Mouse (Mus musculus) midbrain, embryonic 11.5 days (tissue): ENCODE measurements around the gene Tefm. TPM values are rescaled to one million over a fixed set of nuclear protein-coding genes. Genes with fewer than 3 reads are reported as not detected.
A peak's percentile ranks its signal among the peaks of the same experiment; 100 is the strongest.

ENCODE experiments used
- ATAC-seq: fragments of 200-750 bp; cut with Nextera tagmentation; 2 replicates; pipeline ENCODE4 v1.8.0; 2017; ENCODE audit warnings: moderate TSS enrichment, moderate library complexity; ENCODE audit not compliant: low FRiP score
- DNase-seq: peaks from one replicate; pipeline ENCODE4 v3.0.0; 2015; ENCODE audit warnings: low spot score; ENCODE audit errors: missing footprints
- H3K27ac ChIP-seq: fragments of 300-500 bp; sonication (generic); 2 replicates; pipeline ENCODE4 v1.5.1; 2014; ENCODE audit warnings: low read depth, low read length
- H3K27me3 ChIP-seq: fragments of 300-500 bp; sonication (generic); 2 replicates; pipeline ENCODE4 v1.6.1; 2014; ENCODE audit warnings: mild to moderate bottlenecking, low read length, moderate library complexity, mixed read lengths; ENCODE audit not compliant: control insufficient read depth, insufficient read depth
- H3K36me3 ChIP-seq: fragments of 300-500 bp; sonication (generic); 2 replicates; pipeline ENCODE4 v1.6.1; 2014; ENCODE audit warnings: mild to moderate bottlenecking, low read length, moderate library complexity, mixed read lengths; ENCODE audit not compliant: control insufficient read depth, insufficient read depth
- H3K4me1 ChIP-seq: fragments of 300-500 bp; sonication (generic); 2 replicates; pipeline ENCODE4 v1.6.1; 2014; ENCODE audit warnings: low read length; ENCODE audit not compliant: control insufficient read depth, insufficient read depth
- H3K4me2 ChIP-seq: fragments of 300-500 bp; sonication (generic); 2 replicates; pipeline ENCODE4 v1.6.1; 2014; ENCODE audit warnings: mild to moderate bottlenecking, moderate library complexity
- H3K4me3 ChIP-seq: fragments of 300-500 bp; sonication (generic); 2 replicates; pipeline ENCODE4 v1.5.1; 2014; ENCODE audit warnings: low read depth, low read length
- H3K9ac ChIP-seq: fragments of 300-500 bp; sonication (generic); 2 replicates; pipeline ENCODE4 v1.6.1; 2014; ENCODE audit warnings: low read length
- H3K9me3 ChIP-seq: fragments of 300-500 bp; sonication (generic); 2 replicates; pipeline ENCODE4 v1.6.1; 2016; ENCODE audit warnings: low read length; ENCODE audit not compliant: control insufficient read depth
- WGBS: fragments of 180-500 bp; shearing (Covaris S2); extraction: QIAGEN DNeasy Blood & Tissue Kit; methylation state at CpG from one replicate; pipeline ENCODE4 v1.1.7; 2014; 5-methylcytosine and 5-hydroxymethylcytosine counted together
- polyA plus RNA-seq: library from polyadenylated mRNA; unstranded; fragments of >200 nt; fragmentation: Nextera tagmentation; extraction: Ambion mirVana; gene quantifications from 2 replicates; pipeline ENCODE4 v1.2.1, GENCODE M21; 2014

The Tefm gene
- polyA plus RNA-seq, 1 experiment from 2014 or later: 30.3 TPM

DNA sequence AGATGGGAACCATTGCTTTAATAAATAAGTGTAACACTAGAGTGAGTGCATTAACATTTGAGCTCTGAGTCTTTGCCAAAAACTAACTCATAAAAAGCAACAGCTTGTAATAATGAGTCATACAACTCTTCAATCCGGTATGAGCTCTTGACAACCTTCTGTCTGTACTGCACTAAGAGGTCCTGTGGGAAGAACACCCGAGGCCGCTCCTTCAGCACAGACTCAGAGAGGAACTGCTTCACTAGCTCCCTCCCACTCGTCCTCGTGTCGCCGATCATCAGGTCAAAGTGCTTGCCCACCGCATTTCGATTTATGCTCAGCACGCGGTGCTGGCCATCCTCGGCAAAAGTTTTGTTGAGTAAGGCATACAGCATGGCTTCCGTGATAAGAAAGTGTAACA lies 5.2 kb downstream of the Tefm start:
- H3K4me2 ChIP-seq: no peak overlapping the region
- H3K36me3 ChIP-seq: peaks cover 7% of the 10 kb centered on the region; the same call in 1 of the 2 replicates
- no peak overlapping the region for H3K9ac ChIP-seq
- DNase-seq: no peak
- no peaks in the 10 kb centered on the region for H3K27me3 ChIP-seq
- no peak overlapping the region for H3K4me3 ChIP-seq
- no peak overlapping the region for H3K27ac ChIP-seq
- H3K9me3 ChIP-seq: no peaks in the 10 kb centered on the region
- no peak for ATAC-seq
- peaks cover 3% of the 10 kb centered on the region; the same call in 1 of the 2 replicates for H3K4me1 ChIP-seq
- 96% methylated on average over 13 of the region's 13 CpGs for WGBS

DNA sequence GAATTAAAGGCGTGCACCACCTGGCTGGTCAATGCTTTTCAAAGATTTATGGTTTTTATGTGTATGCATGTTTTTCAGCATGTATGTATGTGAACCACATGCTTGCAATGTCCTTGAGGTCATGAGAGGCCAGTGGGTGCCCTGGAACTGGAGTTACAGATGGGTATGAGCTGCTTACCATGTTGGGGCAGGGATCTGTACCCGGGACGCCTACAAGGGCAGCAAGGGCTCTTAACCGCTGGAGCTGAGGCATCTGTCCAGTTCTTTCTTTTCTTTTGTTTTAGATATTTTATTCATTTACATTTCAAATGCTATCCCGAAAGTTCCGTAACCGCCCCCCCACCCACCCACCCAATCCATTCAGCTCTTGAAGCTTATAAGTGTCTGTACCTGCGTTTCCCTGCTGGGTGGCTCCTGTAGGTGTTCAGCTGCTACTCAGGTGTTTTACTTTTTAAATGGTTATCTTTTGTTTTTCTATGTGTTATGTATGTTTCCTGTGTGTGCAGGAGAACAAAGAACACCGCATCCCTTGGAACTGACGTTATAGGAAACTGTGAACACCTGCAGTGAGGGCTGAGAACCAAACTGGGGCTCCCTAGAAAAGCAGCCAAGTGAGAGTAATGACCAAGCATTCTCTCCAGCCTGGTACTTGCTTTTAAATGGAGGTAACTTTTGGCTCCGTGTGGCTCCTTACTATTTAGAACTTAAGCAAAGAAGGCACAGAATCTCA lies 5.9 kb downstream of the Tefm start:
- H3K4me1 ChIP-seq: peaks cover 3% of the 10 kb centered on the region; the same call in 1 of the 2 replicates
- no peaks in the 10 kb centered on the region for H3K9me3 ChIP-seq
- no peak for DNase-seq
- H3K36me3 ChIP-seq: peaks cover 7% of the 10 kb centered on the region; the same call in 1 of the 2 replicates
- no peak overlapping the region for H3K4me3 ChIP-seq
- no peak overlapping the region for H3K9ac ChIP-seq
- no peak overlapping the region for H3K4me2 ChIP-seq
- ATAC-seq: no peak
- 91% methylated on average over 11 of the region's 11 CpGs for WGBS
- H3K27me3 ChIP-seq: no peaks in the 10 kb centered on the region
- H3K27ac ChIP-seq: no peak overlapping the region

DNA sequence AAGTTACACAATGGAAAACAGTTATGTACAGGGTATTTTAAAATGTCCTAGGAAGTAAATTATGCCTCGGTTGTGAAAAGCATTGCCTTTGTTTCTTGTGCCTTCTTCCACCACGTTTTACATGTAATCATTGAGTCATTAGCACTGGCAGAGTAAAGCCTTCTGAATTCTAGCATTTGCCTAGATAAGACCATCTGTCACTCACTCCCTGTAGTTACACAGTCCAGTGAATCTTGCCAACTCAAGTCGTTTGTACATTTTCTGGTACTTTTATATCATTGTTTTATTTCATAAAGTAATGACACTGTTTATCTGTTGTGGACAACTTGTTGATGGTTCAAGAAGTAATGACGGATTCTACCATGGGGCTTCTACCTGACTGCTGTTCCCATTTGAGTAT lies 7.2 kb downstream of the Tefm start:
- no peak overlapping the region for H3K27ac ChIP-seq
- H3K36me3 ChIP-seq: peaks cover 7% of the 10 kb centered on the region; the same call in 1 of the 2 replicates
- H3K27me3 ChIP-seq: no peaks in the 10 kb centered on the region
- H3K9me3 ChIP-seq: no peaks in the 10 kb centered on the region
- WGBS: 79% methylated on average over 4 of the region's 4 CpGs
- H3K4me1 ChIP-seq: no peaks in the 10 kb centered on the region
- H3K9ac ChIP-seq: no peak overlapping the region
- no peak for DNase-seq
- no peak overlapping the region for H3K4me2 ChIP-seq
- no peak for ATAC-seq
- H3K4me3 ChIP-seq: no peak overlapping the region

DNA sequence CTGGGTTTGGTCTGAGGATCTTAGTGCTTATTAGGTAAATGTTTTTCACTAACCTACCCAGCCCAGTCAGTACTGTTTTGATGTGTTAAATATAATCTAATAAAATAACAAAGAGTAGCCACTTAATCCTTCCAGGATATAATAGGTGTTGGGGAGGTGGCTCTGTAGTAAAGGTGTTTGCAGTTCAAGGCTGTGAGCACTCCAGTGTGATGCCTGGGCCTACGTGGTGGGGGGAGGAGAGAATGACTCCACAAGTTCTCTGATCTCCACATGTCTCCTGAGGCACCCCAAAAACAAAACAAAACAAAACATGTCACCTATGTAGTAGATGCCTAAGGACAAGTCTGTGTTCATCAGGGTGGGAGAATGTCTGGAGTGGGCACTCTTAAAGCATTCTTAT lies 9.9 kb downstream of the Tefm start:
- H3K9me3 ChIP-seq: no peaks in the 10 kb centered on the region
- ATAC-seq (no peak), DNase-seq (no peak)
- H3K4me2 ChIP-seq: no peak overlapping the region
- H3K36me3 ChIP-seq: peaks cover 6% of the 10 kb centered on the region; the same call in 1 of the 2 replicates
- WGBS: 64% methylated on average over 1 of the region's 1 CpGs
- H3K4me1 ChIP-seq: no peaks in the 10 kb centered on the region
- H3K27ac ChIP-seq: no peak overlapping the region
- no peaks in the 10 kb centered on the region for H3K27me3 ChIP-seq
- H3K9ac ChIP-seq: no peak overlapping the region
- H3K4me3 ChIP-seq: no peak overlapping the region

DNA sequence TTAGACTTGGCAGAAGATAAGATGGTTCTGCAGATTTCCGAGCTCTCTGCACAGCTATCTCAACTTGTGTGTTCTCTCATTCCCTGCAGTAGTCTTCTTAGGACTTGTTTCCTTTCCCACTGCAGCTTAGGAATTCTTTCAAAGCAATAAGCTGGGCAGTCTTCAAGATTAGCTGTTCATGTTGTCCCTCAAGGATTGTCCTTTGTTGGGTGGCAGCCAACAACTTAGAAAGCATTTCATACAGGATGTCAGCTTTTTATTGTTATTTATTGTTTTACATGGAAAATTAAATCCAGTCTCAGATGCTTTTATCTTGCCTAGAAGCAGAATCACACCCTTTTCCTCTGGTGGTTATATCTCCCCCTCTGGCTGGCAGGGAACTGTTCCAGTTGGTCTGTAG lies 25.6 kb downstream of the Tefm start:
- H3K36me3 ChIP-seq: peaks cover 17% of the 10 kb centered on the region
- no peak for ATAC-seq
- DNase-seq: no peak
- WGBS: 90% methylated on average over 1 of the region's 1 CpGs
- no peaks in the 10 kb centered on the region for H3K4me1 ChIP-seq
- H3K27me3 ChIP-seq: no peaks in the 10 kb centered on the region
- H3K9me3 ChIP-seq: no peaks in the 10 kb centered on the region
- H3K27ac ChIP-seq: no peak overlapping the region
- no peak overlapping the region for H3K4me2 ChIP-seq
- H3K4me3 ChIP-seq: no peak overlapping the region
- H3K9ac ChIP-seq: no peak overlapping the region

DNA sequence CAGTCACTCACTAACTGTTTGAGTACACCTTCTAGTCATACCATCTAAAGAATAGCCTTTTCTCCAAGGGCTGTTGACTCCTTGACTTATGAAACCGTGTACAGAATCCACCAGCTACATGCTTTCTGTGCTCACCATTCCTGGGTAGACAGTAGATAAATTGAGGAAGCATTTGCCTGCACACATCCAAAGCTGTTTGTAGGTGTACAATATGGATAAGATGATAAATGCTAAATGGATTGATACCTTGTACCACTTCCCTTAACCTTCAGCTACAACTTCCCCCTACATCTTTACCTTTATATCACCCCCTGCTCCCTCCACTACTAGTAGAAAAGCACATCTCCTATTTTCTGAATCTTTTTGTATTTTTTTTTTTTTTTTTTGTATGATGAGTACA lies 37.6 kb downstream of the Tefm start:
- DNase-seq: no peak
- H3K9me3 ChIP-seq: no peaks in the 10 kb centered on the region
- H3K9ac ChIP-seq: no peak overlapping the region
- peaks cover 8% of the 10 kb centered on the region; the same call in 1 of the 2 replicates for H3K36me3 ChIP-seq
- no peaks in the 10 kb centered on the region for H3K4me1 ChIP-seq
- no peak overlapping the region for H3K4me3 ChIP-seq
- H3K4me2 ChIP-seq: no peak overlapping the region
- H3K27me3 ChIP-seq: no peaks in the 10 kb centered on the region
- 72% methylated on average over 1 of the region's 1 CpGs for WGBS
- no peak for ATAC-seq
- no peak overlapping the region for H3K27ac ChIP-seq

DNA sequence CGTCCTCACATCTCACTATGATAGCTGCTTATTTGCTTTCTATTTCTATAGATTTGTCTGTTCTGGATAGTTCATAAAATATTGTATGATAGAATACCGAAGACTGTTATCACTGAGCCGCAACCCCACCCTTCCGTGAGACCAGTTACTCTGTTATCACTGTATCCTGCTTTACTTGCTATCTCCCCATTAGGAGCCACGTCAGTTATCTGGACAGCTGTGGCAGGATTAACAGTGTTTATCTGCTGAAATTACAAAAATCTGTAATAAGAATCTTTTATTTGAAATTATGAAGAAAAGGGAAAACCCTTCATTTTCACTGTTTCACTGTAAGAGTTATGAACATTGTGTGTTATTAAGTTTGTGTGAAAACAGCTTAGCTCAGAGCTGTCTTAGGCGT lies 40.7 kb downstream of the Tefm start:
- ATAC-seq (no peak), DNase-seq (no peak)
- 95% methylated on average over 6 of the region's 6 CpGs for WGBS
- no peak overlapping the region for H3K27ac ChIP-seq
- no peaks in the 10 kb centered on the region for H3K9me3 ChIP-seq
- no peak overlapping the region for H3K4me2 ChIP-seq
- no peaks in the 10 kb centered on the region for H3K4me1 ChIP-seq
- H3K36me3 ChIP-seq: peaks cover 8% of the 10 kb centered on the region; the same call in 1 of the 2 replicates
- no peak overlapping the region for H3K4me3 ChIP-seq
- no peak overlapping the region for H3K9ac ChIP-seq
- H3K27me3 ChIP-seq: no peaks in the 10 kb centered on the region

DNA sequence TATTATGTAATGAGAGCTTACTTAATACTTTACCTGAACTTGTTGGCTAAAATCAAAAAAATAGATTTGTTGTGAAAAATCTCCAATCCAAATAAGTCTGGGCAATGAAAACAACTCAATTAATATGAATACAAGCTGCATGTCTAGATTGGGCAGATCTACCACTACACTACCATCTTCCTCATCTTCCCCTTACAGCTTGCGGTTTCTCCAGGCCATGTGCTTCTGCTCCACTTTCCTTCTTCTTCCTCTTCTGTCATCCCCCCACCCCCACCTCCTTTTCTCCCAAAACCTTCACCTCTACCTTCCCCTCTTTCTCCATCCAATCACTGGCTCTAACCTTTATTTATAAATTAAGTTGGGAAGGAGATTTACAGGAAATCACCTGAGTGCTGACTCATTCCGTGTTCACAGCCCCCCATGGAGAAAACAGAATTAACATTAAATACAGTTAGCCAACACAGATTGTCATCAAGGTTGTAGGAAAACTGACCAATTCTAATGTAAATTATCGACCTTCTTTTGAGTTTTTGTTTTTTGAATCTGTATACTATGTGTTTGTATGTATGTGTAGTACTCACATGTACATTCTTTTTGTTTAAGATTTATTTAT lies 43.4 kb downstream of the Tefm start:
- 93% methylated on average over 3 of the region's 3 CpGs for WGBS

DNA sequence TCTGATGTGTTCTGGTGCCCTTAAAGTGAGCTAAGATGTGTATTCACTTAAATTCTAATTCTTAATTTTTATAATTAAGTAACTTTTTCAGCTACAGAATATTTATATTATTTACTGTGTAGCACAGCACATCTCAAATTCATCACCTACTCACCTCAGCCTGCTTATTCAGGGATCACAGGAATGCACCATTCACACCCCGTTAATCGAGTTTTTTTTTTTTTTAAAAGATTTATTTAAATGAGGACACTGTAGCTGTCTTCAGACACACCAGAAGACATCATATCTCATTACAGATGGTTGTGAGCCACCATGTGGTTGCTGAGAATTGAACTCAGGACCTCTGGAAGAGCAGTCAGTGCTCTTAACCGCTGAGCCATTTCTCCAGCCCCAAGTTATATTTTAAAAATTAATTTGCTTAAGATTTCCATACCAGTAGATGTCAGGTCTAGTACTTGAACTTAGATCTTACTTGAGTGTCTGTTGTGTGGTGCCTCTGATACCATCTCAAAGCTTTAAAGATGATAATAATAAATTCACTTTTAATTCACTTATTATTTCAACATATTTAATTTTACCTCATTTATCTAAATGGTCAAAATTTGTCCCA lies 51.3 kb downstream of the Tefm start:
- H3K4me2 ChIP-seq: peak overlapping the region; percentile 61
- peaks cover 2% of the 10 kb centered on the region; the same call in 1 of the 2 replicates for H3K36me3 ChIP-seq
- no peak overlapping the region; the same call in 1 of the 2 replicates for H3K9ac ChIP-seq
- no peak overlapping the region for H3K27ac ChIP-seq
- H3K27me3 ChIP-seq: no peaks in the 10 kb centered on the region
- no peak for ATAC-seq
- no peaks in the 10 kb centered on the region for H3K9me3 ChIP-seq
- peaks cover 5% of the 10 kb centered on the region; the same call in 1 of the 2 replicates for H3K4me1 ChIP-seq
- H3K4me3 ChIP-seq: peak overlapping the region; percentile 65
- DNase-seq: no peak
- WGBS: 65% methylated on average over 3 of the region's 3 CpGs

More for the DNA sequence above, 43.4 kb downstream of the Tefm start:
- H3K4me3 ChIP-seq: no peak overlapping the region
- H3K27ac ChIP-seq: no peak overlapping the region
- no peak overlapping the region for H3K9ac ChIP-seq
- ATAC-seq (no peak), DNase-seq (no peak)
- H3K9me3 ChIP-seq: no peaks in the 10 kb centered on the region
- peaks cover 9% of the 10 kb centered on the region; the same call in 1 of the 2 replicates for H3K36me3 ChIP-seq
- H3K4me1 ChIP-seq: no peaks in the 10 kb centered on the region
- no peaks in the 10 kb centered on the region for H3K27me3 ChIP-seq
- no peak overlapping the region for H3K4me2 ChIP-seq
